Mouse (Mus musculus): ENCODE measurements around the gene Slc28a3. TPM values are rescaled to one million over a fixed set of nuclear protein-coding genes. Genes with fewer than 3 reads are reported as not detected.

Gene Slc28a3
- polyA plus RNA-seq, 1 experiment from 2014 or later, result not detected

DNA sequence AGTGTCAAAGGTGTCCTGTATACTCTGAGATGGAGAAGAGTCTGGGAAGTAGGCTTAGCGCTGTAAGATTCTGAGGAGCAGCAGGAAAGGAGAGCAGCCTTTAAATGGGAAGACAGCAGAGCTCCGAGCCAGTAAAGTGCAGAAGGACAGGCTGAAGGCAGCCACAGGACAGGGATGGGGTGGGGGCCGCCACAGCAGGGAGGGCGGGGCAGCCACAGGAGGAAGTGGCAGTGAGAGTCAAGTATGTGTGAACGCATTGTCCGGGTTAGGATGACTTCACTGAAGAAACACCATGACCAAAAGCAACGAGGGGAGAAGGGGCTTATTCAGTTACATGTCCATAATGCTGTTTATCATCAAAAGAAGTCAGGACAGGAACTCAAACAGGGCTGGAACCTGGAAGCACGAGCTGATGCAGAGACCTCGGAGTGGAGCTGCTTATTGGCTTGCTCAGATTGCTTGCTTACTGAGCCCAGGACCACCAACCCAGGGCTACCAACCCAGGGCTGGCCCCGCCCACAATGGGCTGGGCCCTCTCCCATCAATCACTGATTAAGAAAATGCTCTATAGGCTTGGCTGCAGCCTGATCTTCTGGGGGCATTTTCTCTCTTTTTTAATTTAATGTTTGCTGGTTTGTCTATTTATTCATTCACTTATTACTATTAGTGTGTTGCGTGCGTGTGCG is 18.8 kb upstream of the Slc28a3 start:
- no peak for ATAC-seq
- no peaks in the 10 kb centered on the region for H3K4me1 ChIP-seq (replicated peaks; ENCODE audit: control insufficient read depth, insufficient read depth, low read length)
- 28% methylated on average over 13 of the region's 13 CpGs for WGBS

DNA sequence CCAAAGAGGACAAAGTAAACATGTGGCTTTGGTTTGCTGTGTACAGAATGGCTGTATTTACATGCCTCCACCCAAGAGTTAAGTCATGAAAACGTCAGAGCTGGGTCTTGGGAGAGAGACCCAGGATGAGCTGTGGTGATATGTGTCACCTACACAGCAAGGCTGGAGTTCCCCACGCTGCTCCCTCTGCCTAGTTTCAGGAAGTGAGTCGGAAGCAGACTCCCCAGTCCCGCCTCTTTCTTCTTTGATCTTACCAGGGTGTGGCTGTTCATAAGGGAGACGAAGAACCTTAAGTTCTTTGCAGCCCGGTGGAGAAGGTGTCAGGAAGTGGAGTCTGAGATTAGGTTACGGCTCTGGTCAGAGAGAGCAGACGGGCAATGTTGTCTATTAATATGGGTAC is 12.0 kb upstream of the Slc28a3 start:
- Histone ChIP-seq H3K27ac (ENCODE audit: low read length) (no peak overlapping the region), H3K9ac (replicated peaks; ENCODE audit: low read depth, low read length) (no peak overlapping the region), H3K4me1 (replicated peaks; ENCODE audit: control insufficient read depth, insufficient read depth, low read length) (no peaks in the 10 kb centered on the region), H3K4me2 (ENCODE audit: low read length) (no peak overlapping the region), H3K4me3 (replicated peaks; ENCODE audit: low read length) (no peak overlapping the region), H3K36me3 (ENCODE audit: control insufficient read depth, insufficient read depth) (no peaks in the 10 kb centered on the region), H3K9me3 (ENCODE audit: control insufficient read depth, low read length) (no peaks in the 10 kb centered on the region), H3K27me3 (replicated peaks; ENCODE audit: control insufficient read depth, insufficient read depth, low read length) (no peaks in the 10 kb centered on the region)
- WGBS, result 67% methylated on average over 8 of the region's 8 CpGs
- no peak for ATAC-seq

More for the DNA sequence above, 18.8 kb upstream of the Slc28a3 start:
- no peak overlapping the region for H3K4me2 ChIP-seq (ENCODE audit: low read length)
- no peak overlapping the region for H3K9ac ChIP-seq (replicated peaks; ENCODE audit: low read depth, low read length)
- H3K27me3 ChIP-seq (replicated peaks; ENCODE audit: control insufficient read depth, insufficient read depth, low read length), result 0 out of 2 replicates have a peak, but pooled peaks cover 2% of the 10 kb centered on the region
- no peak overlapping the region for H3K4me3 ChIP-seq (replicated peaks; ENCODE audit: low read length)
- H3K36me3 ChIP-seq (ENCODE audit: control insufficient read depth, insufficient read depth), result no peaks in the 10 kb centered on the region
- H3K9me3 ChIP-seq (ENCODE audit: control insufficient read depth, low read length), result no peaks in the 10 kb centered on the region
- H3K27ac ChIP-seq (ENCODE audit: low read length), result no peak overlapping the region

DNA sequence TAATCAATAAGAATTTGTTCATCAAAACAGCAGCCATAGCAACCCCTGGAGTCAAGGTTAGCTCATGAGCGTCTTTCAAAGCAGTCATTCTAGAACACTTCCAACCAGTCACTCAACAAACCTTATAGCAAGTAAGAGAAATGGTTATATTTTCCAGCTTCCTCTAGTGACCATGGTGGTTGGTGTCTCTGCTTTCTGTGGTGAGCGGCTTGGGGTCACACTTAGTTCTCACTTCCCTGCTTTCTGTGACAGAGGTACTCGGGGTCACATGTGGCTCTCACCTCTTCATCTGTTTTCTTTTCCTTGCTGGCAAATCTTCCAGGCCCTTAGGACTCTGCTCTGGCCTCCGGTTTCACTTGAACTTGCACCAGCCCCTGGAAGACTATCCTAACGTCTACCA is 8.6 kb upstream of the Slc28a3 start:
- no peaks in the 10 kb centered on the region for H3K27me3 ChIP-seq (replicated peaks; ENCODE audit: control insufficient read depth, insufficient read depth, low read length)
- no peak overlapping the region for H3K4me2 ChIP-seq (ENCODE audit: low read length)
- no peak overlapping the region for H3K27ac ChIP-seq (ENCODE audit: low read length)
- no peaks in the 10 kb centered on the region for H3K36me3 ChIP-seq (ENCODE audit: control insufficient read depth, insufficient read depth)
- no peak overlapping the region for H3K9ac ChIP-seq (replicated peaks; ENCODE audit: low read depth, low read length)
- 79% methylated on average over 5 of the region's 5 CpGs for WGBS
- H3K9me3 ChIP-seq (ENCODE audit: control insufficient read depth, low read length), result no peaks in the 10 kb centered on the region
- H3K4me1 ChIP-seq (replicated peaks; ENCODE audit: control insufficient read depth, insufficient read depth, low read length), result no peaks in the 10 kb centered on the region
- H3K4me3 ChIP-seq (replicated peaks; ENCODE audit: low read length), result no peak overlapping the region
- ATAC-seq, result no peak

DNA sequence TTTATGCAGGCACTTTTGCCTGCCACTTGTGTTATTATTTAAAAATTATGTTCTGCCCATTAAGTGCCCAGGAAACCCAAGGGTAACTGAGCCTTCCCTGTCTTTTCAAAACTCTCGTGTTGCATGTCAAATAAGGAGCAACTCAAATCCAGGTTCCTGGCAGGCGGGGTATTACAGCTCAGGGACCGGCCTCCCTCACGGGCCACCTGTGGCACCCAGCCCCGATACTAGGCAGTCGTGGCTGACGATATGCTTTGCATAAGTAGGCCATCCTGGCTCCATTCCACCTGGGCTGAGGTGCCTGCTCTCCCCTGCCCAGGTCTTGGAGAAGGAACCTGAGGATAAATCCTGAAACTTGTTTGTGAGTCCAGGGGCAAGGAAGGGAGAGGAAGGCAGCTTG is 618 bp downstream of the Slc28a3 start:
- Histone ChIP-seq H3K4me3 (replicated peaks; ENCODE audit: low read length) (no peak overlapping the region), H3K9me3 (ENCODE audit: control insufficient read depth, low read length) (no peaks in the 10 kb centered on the region), H3K9ac (replicated peaks; ENCODE audit: low read depth, low read length) (no peak overlapping the region), H3K4me2 (ENCODE audit: low read length) (no peak overlapping the region), H3K27me3 (replicated peaks; ENCODE audit: control insufficient read depth, insufficient read depth, low read length) (no peaks in the 10 kb centered on the region), H3K4me1 (replicated peaks; ENCODE audit: control insufficient read depth, insufficient read depth, low read length) (no peaks in the 10 kb centered on the region), H3K36me3 (ENCODE audit: control insufficient read depth, insufficient read depth) (no peaks in the 10 kb centered on the region), H3K27ac (ENCODE audit: low read length) (no peak overlapping the region)
- 22% methylated on average over 7 of the region's 7 CpGs for WGBS
- no peak for ATAC-seq

GRCm38 (mm10) chr13:58601201-58601855 is 9.3 kb downstream of the Slc28a3 start:
- H3K27me3 ChIP-seq (replicated peaks; ENCODE audit: control insufficient read depth, insufficient read depth, low read length), result no peaks in the 10 kb centered on the region
- 71% methylated on average over 10 of the region's 10 CpGs for WGBS
- H3K9ac ChIP-seq (replicated peaks; ENCODE audit: low read depth, low read length), result no peak overlapping the region
- no peak overlapping the region for H3K4me3 ChIP-seq (replicated peaks; ENCODE audit: low read length)
- no peak overlapping the region for H3K4me2 ChIP-seq (ENCODE audit: low read length)
- H3K36me3 ChIP-seq (ENCODE audit: control insufficient read depth, insufficient read depth), result no peaks in the 10 kb centered on the region
- no peaks in the 10 kb centered on the region for H3K4me1 ChIP-seq (replicated peaks; ENCODE audit: control insufficient read depth, insufficient read depth, low read length)
- ATAC-seq, result no peak
- no peaks in the 10 kb centered on the region for H3K9me3 ChIP-seq (ENCODE audit: control insufficient read depth, low read length)
- no peak overlapping the region for H3K27ac ChIP-seq (ENCODE audit: low read length)

DNA sequence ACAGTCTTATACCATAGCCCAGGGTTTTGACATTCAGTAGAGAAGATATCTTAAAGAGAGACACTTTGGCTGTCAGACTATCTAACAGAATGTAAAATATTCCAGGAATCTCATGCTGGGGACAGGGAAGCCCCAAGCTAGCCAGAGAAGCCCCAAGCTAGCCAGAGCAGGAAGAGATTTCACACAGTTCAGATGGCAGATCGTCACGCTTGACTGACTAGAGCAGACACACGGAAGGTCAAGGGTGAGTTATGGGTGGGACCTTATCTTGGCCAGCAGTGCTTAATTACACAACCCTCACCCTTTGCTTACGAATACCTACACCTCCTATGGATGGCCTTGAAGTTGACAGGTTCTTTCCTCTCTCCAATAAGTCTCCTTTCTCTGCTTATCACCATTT is 12.1 kb downstream of the Slc28a3 start:
- Histone ChIP-seq H3K4me3 (replicated peaks; ENCODE audit: low read length) (no peak overlapping the region), H3K4me2 (ENCODE audit: low read length) (no peak overlapping the region), H3K36me3 (ENCODE audit: control insufficient read depth, insufficient read depth) (no peaks in the 10 kb centered on the region), H3K27ac (ENCODE audit: low read length) (no peak overlapping the region), H3K4me1 (replicated peaks; ENCODE audit: control insufficient read depth, insufficient read depth, low read length) (no peaks in the 10 kb centered on the region), H3K9ac (replicated peaks; ENCODE audit: low read depth, low read length) (no peak overlapping the region), H3K9me3 (ENCODE audit: control insufficient read depth, low read length) (no peaks in the 10 kb centered on the region), H3K27me3 (replicated peaks; ENCODE audit: control insufficient read depth, insufficient read depth, low read length) (no peaks in the 10 kb centered on the region)
- 72% methylated on average over 4 of the region's 4 CpGs for WGBS
- no peak for ATAC-seq

DNA sequence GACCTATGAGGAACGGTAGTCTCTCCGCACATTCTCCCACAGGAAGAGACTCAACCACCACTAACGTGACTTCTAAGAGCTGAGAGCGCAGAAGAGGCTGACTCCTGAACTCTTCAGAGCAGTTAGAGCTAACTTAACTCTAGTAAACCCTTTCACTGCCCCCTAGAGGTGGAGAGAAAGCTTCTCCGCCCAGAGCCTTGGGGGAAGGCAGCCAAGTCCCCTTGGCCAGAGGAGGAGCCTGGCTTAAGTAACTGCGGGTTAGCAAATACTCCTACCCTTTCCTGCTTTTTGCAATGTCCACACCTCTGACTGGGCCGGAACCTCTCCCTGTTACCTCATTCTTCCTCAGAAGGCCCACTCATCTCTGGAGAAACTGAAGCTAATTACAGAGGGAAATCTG is 17.5 kb downstream of the Slc28a3 start:
- ATAC-seq, result no peak
- Histone ChIP-seq H3K27ac (ENCODE audit: low read length) (no peak overlapping the region), H3K4me2 (ENCODE audit: low read length) (no peak overlapping the region), H3K9me3 (ENCODE audit: control insufficient read depth, low read length) (no peaks in the 10 kb centered on the region), H3K27me3 (replicated peaks; ENCODE audit: control insufficient read depth, insufficient read depth, low read length) (no peaks in the 10 kb centered on the region), H3K4me3 (replicated peaks; ENCODE audit: low read length) (no peak overlapping the region), H3K9ac (replicated peaks; ENCODE audit: low read depth, low read length) (no peak overlapping the region), H3K36me3 (ENCODE audit: control insufficient read depth, insufficient read depth) (no peaks in the 10 kb centered on the region), H3K4me1 (replicated peaks; ENCODE audit: control insufficient read depth, insufficient read depth, low read length) (peaks cover 13% of the 10 kb centered on the region)
- WGBS, result 34% methylated on average over 7 of the region's 7 CpGs

DNA sequence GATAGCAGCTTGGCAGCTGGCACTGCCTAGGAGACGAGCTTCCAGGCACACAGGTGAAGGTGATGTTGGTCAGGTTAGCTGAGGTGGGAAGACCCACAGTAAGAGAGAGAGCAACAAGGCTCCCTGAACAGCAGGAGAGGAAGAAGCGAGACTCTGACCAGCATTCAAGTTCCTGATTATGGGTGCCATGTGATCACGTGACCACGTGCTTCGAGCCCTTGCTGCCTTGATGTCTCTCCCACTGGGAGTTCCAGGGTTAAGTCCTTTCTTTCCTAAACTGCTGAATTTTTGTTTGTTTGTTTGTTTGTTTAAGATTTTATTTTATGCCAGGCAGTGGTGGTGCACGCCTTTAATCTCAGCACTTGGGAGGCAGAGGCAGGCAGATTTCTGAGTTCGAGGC is 18.8 kb downstream of the Slc28a3 start:
- H3K9ac ChIP-seq (replicated peaks; ENCODE audit: low read depth, low read length), result no peak overlapping the region
- no peaks in the 10 kb centered on the region for H3K9me3 ChIP-seq (ENCODE audit: control insufficient read depth, low read length)
- H3K36me3 ChIP-seq (ENCODE audit: control insufficient read depth, insufficient read depth), result no peaks in the 10 kb centered on the region
- H3K27me3 ChIP-seq (replicated peaks; ENCODE audit: control insufficient read depth, insufficient read depth, low read length), result no peaks in the 10 kb centered on the region
- peaks cover 15% of the 10 kb centered on the region for H3K4me1 ChIP-seq (replicated peaks; ENCODE audit: control insufficient read depth, insufficient read depth, low read length)
- no peak overlapping the region for H3K4me3 ChIP-seq (replicated peaks; ENCODE audit: low read length)
- no peak overlapping the region for H3K4me2 ChIP-seq (ENCODE audit: low read length)
- no peak for ATAC-seq
- 89% methylated on average over 7 of the region's 7 CpGs for WGBS
- H3K27ac ChIP-seq (ENCODE audit: low read length), result no peak overlapping the region

DNA sequence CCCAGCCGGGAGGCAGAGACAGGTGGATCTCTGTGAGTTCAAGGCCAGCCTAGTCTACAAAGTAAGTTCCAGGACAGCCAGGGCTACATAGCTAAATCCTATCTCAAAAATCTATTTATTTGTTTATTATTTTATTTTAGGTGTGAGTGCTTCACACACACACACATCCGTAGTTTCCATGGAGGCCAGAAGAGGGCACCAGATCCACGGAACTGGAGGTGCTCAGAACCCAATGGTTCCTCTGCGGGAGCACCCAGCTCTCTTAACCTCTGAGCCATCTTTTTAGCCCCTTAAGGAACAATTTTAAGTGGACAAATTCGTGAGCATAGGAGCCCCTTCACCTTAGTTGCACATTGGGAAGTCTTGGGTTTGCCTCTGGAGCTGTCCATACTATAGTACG is 20.0 kb downstream of the Slc28a3 start:
- Histone ChIP-seq H3K27me3 (replicated peaks; ENCODE audit: control insufficient read depth, insufficient read depth, low read length) (no peaks in the 10 kb centered on the region), H3K9ac (replicated peaks; ENCODE audit: low read depth, low read length) (no peak overlapping the region), H3K4me2 (ENCODE audit: low read length) (no peak overlapping the region), H3K4me3 (replicated peaks; ENCODE audit: low read length) (no peak overlapping the region), H3K4me1 (replicated peaks; ENCODE audit: control insufficient read depth, insufficient read depth, low read length) (peaks cover 15% of the 10 kb centered on the region), H3K9me3 (ENCODE audit: control insufficient read depth, low read length) (no peaks in the 10 kb centered on the region), H3K36me3 (ENCODE audit: control insufficient read depth, insufficient read depth) (no peaks in the 10 kb centered on the region), H3K27ac (ENCODE audit: low read length) (no peak overlapping the region)
- WGBS, result 42% methylated on average over 6 of the region's 6 CpGs
- no peak for ATAC-seq

All from forebrain, embryonic 16.5 days (tissue).